Comparison of ENCODE assay signal across 21 mouse cellular contexts in genomic region chr3:23457720-23458119, GRCm38 (mm10).
DNase-seq lines count a peak whose midpoint lies in the region; ATAC-seq and TF ChIP-seq lines count a peak whose summit lies in the region.
"Had no signal": no experiment of that assay in that cellular context is flagged by ENCODE, and none has a peak within 500 bp of the region (broad histone marks: within the 10 kb centered on the region; RNA-seq: fewer than 3 reads in every experiment).

No protein-coding gene starts in this region.

- dilution Hi-C loops in CH12.LX (cut with MboI; ENCODE audit: extremely low pct_ligation_motif_present, extremely low pct_unique_long_range_greater_than_20kb, low sequenced_read_pairs) = no loop called here

- TF ChIP-seq CTCF in CH12.LX (conservative IDR thresholded peaks at IDR 0.05 in 1 of 2, IDR thresholded peaks at IDR 0.05 in 1 of 2; ENCODE audit: low read depth in 2 of 2, low read length in 2 of 2) = no peak

- no peaks in the 10 kb centered on the region for H3K36me3 ChIP-seq in hindbrain, embryonic 11.5 days (ENCODE audit: control insufficient read depth, insufficient read depth, low read length)
- no peaks in the 10 kb centered on the region for H3K36me3 ChIP-seq in hindbrain, embryonic 10.5 days
- H3K36me3 ChIP-seq in CH12.LX (replicated peaks in 1 of 2; ENCODE audit: control insufficient read depth in 1 of 2, insufficient read depth in 1 of 2, low read length in 1 of 2) = no peaks in the 10 kb centered on the region
- no peaks in the 10 kb centered on the region for H3K36me3 ChIP-seq in intestine, embryonic 15.5 days
- H3K36me3 ChIP-seq: embryonic facial prominence, embryonic 12.5 days; forebrain, embryonic 12.5 days; G1E; heart, embryonic 12.5 days; hindbrain, embryonic 12.5 days had no signal

- no peak overlapping the region for H3K27ac ChIP-seq in hindbrain, embryonic 11.5 days (ENCODE audit: low read depth, low read length)
- H3K27ac ChIP-seq in hindbrain, embryonic 10.5 days = no peak overlapping the region
- H3K27ac ChIP-seq in CH12.LX (ENCODE audit: insufficient read depth, low read depth) = no peak overlapping the region
- no peak overlapping the region for H3K27ac ChIP-seq in intestine, embryonic 15.5 days
- H3K27ac ChIP-seq: embryonic facial prominence, embryonic 12.5 days; forebrain, embryonic 12.5 days; gastrocnemius, adult 2 months; hindbrain, embryonic 12.5 days had no signal

- no peak for TF ChIP-seq RAD21 in CH12.LX (IDR thresholded peaks at IDR 0.05; ENCODE audit: low read depth, low read length)

- H3K9ac ChIP-seq in hindbrain, embryonic 11.5 days (ENCODE audit: low read depth, low read length) = no peak overlapping the region
- no peak overlapping the region for H3K9ac ChIP-seq in CH12.LX (ENCODE audit: insufficient read depth, low read depth)
- H3K9ac ChIP-seq in intestine, embryonic 15.5 days = no peak overlapping the region
- H3K9ac ChIP-seq: embryonic facial prominence, embryonic 12.5 days; forebrain, embryonic 12.5 days; heart, embryonic 12.5 days; hindbrain, embryonic 12.5 days had no signal

- 69% methylated on average over 1 of the region's 1 CpGs for WGBS in hindbrain, embryonic 11.5 days
- WGBS in hindbrain, embryonic 10.5 days = 85% methylated on average over 1 of the region's 1 CpGs
- 86% methylated on average over 1 of the region's 1 CpGs for whole genome bisulfite sequencing in intestine, embryonic 15.5 days

- H3K27me3 ChIP-seq in hindbrain, embryonic 11.5 days (ENCODE audit: control insufficient read depth, insufficient read depth, low read length) = no peaks in the 10 kb centered on the region
- no peaks in the 10 kb centered on the region for H3K27me3 ChIP-seq in hindbrain, embryonic 10.5 days (ENCODE audit: insufficient read depth, poor library complexity, severe bottlenecking)
- no peaks in the 10 kb centered on the region for H3K27me3 ChIP-seq in CH12.LX (replicated peaks)
- no peaks in the 10 kb centered on the region for H3K27me3 ChIP-seq in intestine, embryonic 15.5 days (replicated peaks)
- H3K27me3 ChIP-seq: embryonic facial prominence, embryonic 12.5 days; forebrain, embryonic 12.5 days; heart, embryonic 12.5 days; hindbrain, embryonic 12.5 days had no signal

- TF ChIP-seq EP300 in CH12.LX (IDR thresholded peaks at IDR 0.05; ENCODE audit: low read length) = no peak

- H3K4me1 ChIP-seq in hindbrain, embryonic 11.5 days (replicated peaks; ENCODE audit: control insufficient read depth, insufficient read depth, low read length) = no peaks in the 10 kb centered on the region
- H3K4me1 ChIP-seq in hindbrain, embryonic 10.5 days (replicated peaks) = no peaks in the 10 kb centered on the region
- peaks cover 0 to 5% of the 10 kb centered on the region in 2 experiments; a peak in 2 of 4 replicates for H3K4me1 ChIP-seq in CH12.LX (ENCODE audit: control insufficient read depth in 1 of 2, insufficient read depth in 2 of 2)
- H3K4me1 ChIP-seq in intestine, embryonic 15.5 days (replicated peaks) = no peaks in the 10 kb centered on the region
- H3K4me1 ChIP-seq: embryonic facial prominence, embryonic 12.5 days; forebrain, embryonic 12.5 days; heart, embryonic 12.5 days; hindbrain, embryonic 12.5 days had no signal

- peak; percentile 22; the same call in 1 of the 2 replicates for ATAC-seq in hindbrain, embryonic 11.5 days (ENCODE audit: low FRiP score)
- ATAC-seq in intestine, embryonic 15.5 days = no peak
- ATAC-seq: activated CD4-positive, CD25-positive, alpha-beta regulatory T cell, adult 4 months; forebrain, embryonic 16.5 days; hindbrain, embryonic 16.5 days; inflammation-experienced regulatory T-cells, adult 6 months had no signal

- DNase-seq in hindbrain, embryonic 11.5 days (ENCODE audit: low spot score) = no peak
- DNase-seq in hindbrain, embryonic 10.5 days (ENCODE audit: low spot score) = no peak
- DNase-seq in CH12.LX (ENCODE audit: extremely low read depth) (peak; percentile 3), R1 (ENCODE audit: low read depth, low spot score) (peak; percentile 47)
- DNase-seq in telencephalon, adult 2 months (ENCODE audit: low read depth, low spot score) = peak; percentile 55
- DNase-seq: adrenal gland, postnatal 14 days; cerebellum, adult 2 months; cerebellum, postnatal 14 days; embryo, embryonic 11 days; gastrocnemius, adult 2 months; gastrocnemius, postnatal 25 days had no signal

- no peaks in the 10 kb centered on the region for H3K9me3 ChIP-seq in hindbrain, embryonic 11.5 days (ENCODE audit: control insufficient read depth, low read length)
- H3K9me3 ChIP-seq in hindbrain, embryonic 10.5 days = 0 out of 2 replicates have a peak, but pooled peaks cover 3% of the 10 kb centered on the region
- no peaks in the 10 kb centered on the region for H3K9me3 ChIP-seq in CH12.LX (replicated peaks; ENCODE audit: low read length)
- H3K9me3 ChIP-seq in intestine, embryonic 15.5 days = no peaks in the 10 kb centered on the region
- H3K9me3 ChIP-seq: embryonic facial prominence, embryonic 12.5 days; forebrain, embryonic 12.5 days; G1E; heart, embryonic 12.5 days; hindbrain, embryonic 12.5 days had no signal

- H3K79me2 ChIP-seq in CH12.LX (replicated peaks; ENCODE audit: control insufficient read depth, extremely low read depth, insufficient read depth, poor library complexity, severe bottlenecking) = no peaks in the 10 kb centered on the region

- in situ Hi-C loops in CH12.LX (cut with MboI; ENCODE audit: low pct_ligation_motif_present, low pct_unique_long_range_greater_than_20kb, low sequenced_read_pairs) = no loop called here

- H3K4me2 ChIP-seq in hindbrain, embryonic 11.5 days (replicated peaks; ENCODE audit: low read depth, low read length) = no peak overlapping the region
- no peak overlapping the region for H3K4me2 ChIP-seq in CH12.LX (ENCODE audit: insufficient read depth, low read depth, poor library complexity, severe bottlenecking)
- no peak overlapping the region for H3K4me2 ChIP-seq in intestine, embryonic 15.5 days (replicated peaks)
- H3K4me2 ChIP-seq: embryonic facial prominence, embryonic 12.5 days; forebrain, embryonic 12.5 days; heart, embryonic 12.5 days; hindbrain, embryonic 12.5 days had no signal

- TF ChIP-seq POLR2A in CH12.LX (IDR thresholded peaks at IDR 0.05; ENCODE audit: low read depth, low read length) = no peak

- H3K4me3 ChIP-seq in hindbrain, embryonic 11.5 days (ENCODE audit: low read depth, low read length) = no peak overlapping the region
- no peak overlapping the region for H3K4me3 ChIP-seq in hindbrain, embryonic 10.5 days
- H3K4me3 ChIP-seq in CH12.LX (replicated peaks in 1 of 3; ENCODE audit: low read depth in 2 of 3, low read length in 2 of 3, poor library complexity in 1 of 3) = no peak overlapping the region
- H3K4me3 ChIP-seq in intestine, embryonic 15.5 days (replicated peaks) = no peak overlapping the region
- H3K4me3 ChIP-seq: embryonic facial prominence, embryonic 12.5 days; forebrain, embryonic 12.5 days; gastrocnemius, adult 2 months; heart, embryonic 12.5 days; hindbrain, embryonic 12.5 days had no signal

TF ChIP-seq in CH12.LX, 34 proteins besides CTCF, POLR2A, EP300 and RAD21:
- TF ChIP-seq POLR2AphosphoS2 (IDR thresholded peaks at IDR 0.05; ENCODE audit: low read depth, low read length) = no peak
- TF ChIP-seq TBP (conservative IDR thresholded peaks at IDR 0.05; ENCODE audit: low read depth, low read length) = no peak
- TF ChIP-seq NELFE (IDR thresholded peaks at IDR 0.05; ENCODE audit: low read depth, low read length) = no peak
- TF ChIP-seq ZMIZ1 (IDR thresholded peaks at IDR 0.05; ENCODE audit: low read depth, low read length) = no peak
- TF ChIP-seq USF1 (IDR thresholded peaks at IDR 0.05; ENCODE audit: low read depth, low read length) = no peak
- TF ChIP-seq CHD2 (IDR thresholded peaks at IDR 0.05; ENCODE audit: low read length) = no peak
- TF ChIP-seq MAFK (IDR thresholded peaks at IDR 0.05; ENCODE audit: insufficient replicate concordance, low read length) = no peak
- TF ChIP-seq ZKSCAN1 (IDR thresholded peaks at IDR 0.05; ENCODE audit: borderline replicate concordance, low read depth, low read length) = no peak
- TF ChIP-seq JUN (IDR thresholded peaks at IDR 0.05; ENCODE audit: insufficient read depth, low read depth, low read length) = no peak
- no peak for TF ChIP-seq SIN3A (IDR thresholded peaks at IDR 0.05; ENCODE audit: low read length)
- no peak for TF ChIP-seq ZNF384 (IDR thresholded peaks at IDR 0.05; ENCODE audit: low read depth, low read length)

Comparison
In these comparisons a context has a peak if more than half of its experiments do, and no peak if none do; other contexts are left out.
1. DNase-seq: peak in CH12.LX (single experiment), R1 (single experiment) and telencephalon, adult 2 months (single experiment); none in hindbrain, embryonic 11.5 days (single experiment) and hindbrain, embryonic 10.5 days (single experiment).